Mouse (Mus musculus) embryonic facial prominence, embryonic 10.5 days (tissue): ENCODE measurements at regions not wholly inside any gene's neighbourhood (a gene's known extent, or its start where the extent isn't known, plus 50 kb on each side); places are given as distances from the start of the nearest gene placed in this dataset.

ENCODE experiments used
- DNase-seq: peaks from one replicate; pipeline ENCODE4 v3.0.0-alpha.2; 2017; ENCODE audit warnings: low spot score
- H3K27ac ChIP-seq: fragments of 300-500 bp; sonication (generic); replicated peaks from 2 replicates; pipeline ENCODE4 v1.5.1; 2016; ENCODE audit warnings: mild to moderate bottlenecking
- H3K27me3 ChIP-seq: fragments of 300-500 bp; sonication (generic); replicated peaks from 2 replicates; pipeline ENCODE4 v1.6.1; 2016; ENCODE audit warnings: low read depth, mild to moderate bottlenecking; ENCODE audit not compliant: poor library complexity, severe bottlenecking
- H3K36me3 ChIP-seq: fragments of 300-500 bp; sonication (generic); replicated peaks from 2 replicates; pipeline ENCODE4 v1.6.1; 2016; ENCODE audit warnings: mild to moderate bottlenecking, moderate library complexity
- H3K4me1 ChIP-seq: fragments of 300-500 bp; sonication (generic); 2 replicates; pipeline ENCODE4 v1.6.1; 2016
- H3K4me3 ChIP-seq: fragments of 300-500 bp; sonication (generic); 2 replicates; pipeline ENCODE4 v1.5.1; 2016; ENCODE audit warnings: mild to moderate bottlenecking, moderate library complexity
- H3K9me3 ChIP-seq: fragments of 300-500 bp; sonication (generic); 2 replicates; pipeline ENCODE4 v1.6.1; 2016; ENCODE audit warnings: mild to moderate bottlenecking
- WGBS: fragments of 180-500 bp; shearing (Covaris S2); methylation state at CpG from one replicate; pipeline ENCODE4 v1.1.7; 2016; 5-methylcytosine and 5-hydroxymethylcytosine counted together

DNA sequence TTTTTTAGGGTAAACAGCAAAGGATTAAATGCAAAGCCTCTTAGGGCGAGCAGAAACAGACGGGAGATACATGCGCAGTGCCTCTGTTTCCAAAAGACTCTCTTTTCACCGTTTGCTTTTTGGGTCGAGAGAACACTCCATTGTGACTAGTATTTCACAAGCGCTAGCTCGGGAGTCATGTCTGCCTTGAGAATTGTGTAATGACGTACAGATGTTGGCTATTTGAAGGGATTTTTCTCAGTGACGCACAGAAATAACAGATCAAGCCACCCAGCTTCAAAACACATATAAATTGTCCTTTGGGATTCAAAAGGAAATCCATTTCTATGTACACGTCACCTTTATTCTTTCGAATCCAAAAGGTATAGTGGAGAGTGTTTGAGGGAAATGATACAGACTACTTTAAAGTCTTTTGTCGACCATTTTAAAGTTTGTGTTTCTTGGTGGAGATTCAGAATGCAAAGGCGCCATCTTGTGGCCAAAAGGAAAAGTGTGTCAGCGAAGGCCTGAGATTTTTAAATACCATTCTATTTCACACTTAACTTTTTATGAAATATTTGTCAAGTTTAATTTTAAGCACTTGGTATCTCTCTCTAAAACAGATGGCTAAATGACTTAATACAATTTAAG lies 78.5 kb upstream of the Galnt5 start:
- Histone ChIP-seq H3K4me3 (peak overlapping the region; percentile 36), H3K27me3 (no peaks in the 10 kb centered on the region), H3K27ac (peak overlapping the region; percentile 40; the same call in 1 of the 2 replicates), H3K36me3 (no peaks in the 10 kb centered on the region), H3K4me1 (0 out of 2 replicates have a peak, but pooled peaks cover 2% of the 10 kb centered on the region), H3K9me3 (no peaks in the 10 kb centered on the region)
- WGBS: 31% methylated on average over 14 of the region's 14 CpGs
- peak; percentile 58 for DNase-seq

DNA sequence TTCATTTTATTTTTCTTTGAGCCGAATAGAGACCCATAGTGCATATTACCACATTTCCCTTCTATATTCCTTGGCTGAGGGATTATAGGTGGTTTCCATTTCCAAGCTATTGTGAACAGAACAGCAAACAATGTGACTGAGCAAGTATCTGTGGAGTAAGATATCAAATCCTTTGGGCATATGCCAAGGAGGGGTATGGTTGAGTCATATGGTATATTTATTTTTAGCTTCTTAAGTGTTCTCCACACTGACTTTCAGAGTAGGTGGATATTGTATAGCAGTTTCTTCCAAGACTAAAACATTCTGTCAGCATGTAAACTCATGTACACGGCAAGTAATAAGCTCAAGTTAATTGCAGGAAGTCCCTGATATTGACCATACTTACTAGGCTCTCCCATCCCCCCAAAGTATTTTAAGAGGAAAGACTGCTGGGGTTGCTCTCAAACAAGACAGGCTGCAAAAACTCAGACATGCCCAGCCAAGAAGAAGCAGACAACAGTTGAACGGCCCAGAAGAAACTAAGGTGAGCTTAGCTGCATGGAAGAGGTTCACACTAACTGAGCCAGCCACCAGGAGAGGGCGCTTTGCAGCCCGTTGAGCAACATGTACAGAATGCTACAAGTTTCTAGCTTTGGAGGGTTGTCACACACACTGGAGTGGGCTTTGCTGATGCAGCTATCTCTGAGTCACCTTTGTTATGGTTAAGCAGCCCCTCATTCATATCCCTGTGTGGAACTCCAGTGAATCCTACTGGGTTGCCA lies 63.4 kb upstream of the Galnt5 start:
- no peaks in the 10 kb centered on the region for H3K36me3 ChIP-seq
- H3K4me1 ChIP-seq: no peaks in the 10 kb centered on the region
- no peaks in the 10 kb centered on the region for H3K27me3 ChIP-seq
- no peaks in the 10 kb centered on the region for H3K9me3 ChIP-seq
- peak; percentile 15 for DNase-seq
- no peak overlapping the region for H3K27ac ChIP-seq
- WGBS: 61% methylated on average over 5 of the region's 5 CpGs
- H3K4me3 ChIP-seq: no peak overlapping the region
